Mouse (Mus musculus) embryonic fibroblast, embryonic 13.5 days (primary cell): Measurements from ENCODE around the gene Igsf11. TPM values are rescaled to one million over a fixed set of nuclear protein-coding genes. Genes with fewer than 3 reads are reported as not detected.
A peak's percentile ranks its signal among the peaks of the same experiment; 100 is the strongest.

Source experiments
- H3K27ac ChIP-seq: 2 replicates; pipeline ENCODE4 v1.5.1; 2012; ENCODE audit warnings: low read length, control low read depth, inconsistent platforms; ENCODE audit not compliant: insufficient read depth
- H3K4me1 ChIP-seq: 2 replicates; pipeline ENCODE4 v1.6.1; 2011; ENCODE audit warnings: low read length; ENCODE audit not compliant: control insufficient read depth, insufficient read depth
- H3K4me3 ChIP-seq: 2 replicates; pipeline ENCODE4 v1.5.1; 2011; ENCODE audit warnings: mild to moderate bottlenecking, control low read depth, low read length; ENCODE audit not compliant: insufficient read depth
- CTCF ChIP-seq: IDR thresholded peaks from 2 replicates; pipeline ENCODE4 v1.5.1; 2011; ENCODE audit warnings: mild to moderate bottlenecking, control low read depth, low read length, moderate library complexity, borderline replicate concordance; ENCODE audit not compliant: insufficient read depth
- POLR2A ChIP-seq: IDR thresholded peaks from 2 replicates; pipeline ENCODE4 v1.6.1; 2011; ENCODE audit warnings: low read depth, mild to moderate bottlenecking, control low read depth, low read length, moderate library complexity
- polyA plus RNA-seq: library from polyadenylated mRNA; stranded (reverse); fragments of >200 nt; gene quantifications from 2 replicates; pipeline ENCODE4 v1.2.4, GENCODE M21; 2011; ENCODE audit warnings: low read depth; ENCODE audit not compliant: missing spikeins, insufficient read length

Gene Igsf11
- 0.79 and 0.85 TPM in 2 replicates for polyA plus RNA-seq

GRCm38 (mm10) chr16:38892371-38892770 lies at the start of gene Igsf11:
Gene Igsf11 (plus strand): TSS chr16:38892671.
- no peaks in the 10 kb centered on the region for H3K4me1 ChIP-seq
- TF ChIP-seq POLR2A (no peak), CTCF (no peak)
- H3K27ac ChIP-seq: no peak within 1 kb of the TSS
- no peak within 1 kb of the TSS for H3K4me3 ChIP-seq

DNA sequence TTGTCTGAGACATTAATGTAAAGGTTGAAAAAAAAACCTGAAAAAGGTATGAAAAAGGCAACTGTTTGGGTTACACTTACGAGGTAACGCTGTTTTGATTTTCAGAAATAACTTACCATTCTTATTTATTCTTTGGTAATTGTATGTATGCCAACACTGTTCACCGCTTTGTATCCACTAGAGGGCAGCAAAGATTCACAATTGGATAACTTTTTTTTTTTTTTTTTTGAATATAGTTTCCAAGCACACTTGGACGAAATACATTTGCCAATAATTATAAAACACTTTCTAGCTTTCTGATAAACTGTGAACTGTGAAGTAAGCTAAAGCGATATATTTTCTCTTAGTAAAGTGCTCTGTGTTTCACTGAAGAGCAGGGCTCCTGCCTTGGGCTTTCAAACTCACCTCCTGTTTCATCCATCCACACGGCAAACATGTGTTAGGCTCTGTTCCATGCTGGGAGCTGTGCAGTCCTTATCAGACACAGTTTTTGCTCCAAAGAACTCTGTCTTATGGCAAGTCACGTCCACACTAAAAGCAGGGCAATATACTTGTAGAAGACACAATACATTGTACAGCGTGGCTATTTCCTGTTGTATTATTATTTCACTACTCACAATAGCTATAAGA lies 34.2 kb upstream of the Igsf11 start:
- Histone ChIP-seq H3K4me1 (no peaks in the 10 kb centered on the region), H3K4me3 (no peak overlapping the region), H3K27ac (no peak overlapping the region)
- TF ChIP-seq POLR2A (no peak), CTCF (no peak)

GRCm38 (mm10) chr16:38860548-38860947 lies 31.9 kb upstream of the Igsf11 start:
- peaks cover 2% of the 10 kb centered on the region; the same call in 1 of the 2 replicates for H3K4me1 ChIP-seq
- no peak overlapping the region for H3K4me3 ChIP-seq
- no peak overlapping the region for H3K27ac ChIP-seq
- TF ChIP-seq POLR2A (no peak), CTCF (no peak)

DNA sequence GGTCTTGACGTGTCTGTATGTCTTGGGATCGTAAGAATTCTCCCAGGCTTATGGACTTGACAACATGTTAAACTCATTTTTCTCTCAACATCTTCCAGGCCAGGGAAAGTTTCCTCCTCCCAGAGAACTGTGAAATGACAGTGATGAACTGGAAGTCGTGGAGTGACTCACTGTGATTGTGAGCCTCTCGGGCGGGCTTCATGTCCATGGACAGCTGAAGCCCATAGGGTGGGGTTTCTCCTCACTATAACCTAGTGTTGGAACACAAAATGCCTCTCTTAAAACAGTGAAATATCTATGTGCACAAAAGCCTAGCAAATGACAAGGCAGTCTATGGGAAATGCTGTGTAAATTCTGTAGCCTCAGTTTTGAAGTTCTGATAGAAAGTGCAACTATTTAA lies 28.1 kb upstream of the Igsf11 start:
- Histone ChIP-seq H3K27ac (no peak overlapping the region), H3K4me3 (no peak overlapping the region), H3K4me1 (peaks cover 2% of the 10 kb centered on the region; the same call in 1 of the 2 replicates)
- no peak for TF ChIP-seq CTCF
- TF ChIP-seq POLR2A: no peak

DNA sequence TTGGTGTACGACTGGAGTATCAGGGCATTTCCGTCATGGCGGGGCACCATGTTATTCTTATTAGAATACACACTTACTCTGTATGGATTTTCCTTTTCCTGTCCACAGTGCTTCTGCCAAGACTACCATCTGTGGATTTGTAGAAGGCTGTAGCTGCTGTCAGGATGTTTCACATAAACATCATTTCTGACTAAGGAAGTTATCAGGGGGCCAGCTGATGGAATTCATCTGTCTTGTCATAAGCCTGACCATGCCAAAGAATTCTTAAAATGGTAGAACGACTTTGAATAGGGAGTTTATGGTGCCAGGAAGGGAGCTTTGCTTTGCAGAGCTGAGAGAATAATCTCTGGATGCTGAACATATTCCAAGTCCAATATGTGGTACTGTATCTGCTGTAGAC lies 19.2 kb upstream of the Igsf11 start:
- TF ChIP-seq POLR2A (no peak), CTCF (no peak)
- Histone ChIP-seq H3K4me3 (no peak overlapping the region), H3K4me1 (no peaks in the 10 kb centered on the region)

DNA sequence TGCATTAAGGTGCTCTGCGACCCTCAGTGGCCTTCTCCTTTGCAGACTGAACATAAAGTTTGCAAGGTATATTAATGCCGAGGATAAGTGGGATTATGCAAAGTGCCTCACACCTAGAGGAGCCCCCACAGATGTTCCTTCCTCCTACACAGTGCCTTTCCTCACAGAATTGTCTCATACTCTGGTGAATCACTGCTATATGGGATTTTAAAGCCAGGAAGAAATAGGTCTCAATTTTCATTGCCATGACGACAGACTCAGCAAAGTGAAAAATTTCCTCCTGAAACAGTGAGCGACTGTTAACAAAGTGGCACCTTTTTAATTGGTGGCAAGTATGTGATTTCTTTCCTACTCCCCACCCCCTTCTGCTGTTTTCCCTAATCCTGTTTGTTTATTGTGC lies 18.0 kb upstream of the Igsf11 start:
- H3K27ac ChIP-seq: no peak overlapping the region
- no peak overlapping the region for H3K4me3 ChIP-seq
- H3K4me1 ChIP-seq: no peaks in the 10 kb centered on the region
- TF ChIP-seq CTCF (no peak), POLR2A (no peak)

More for the DNA sequence above, 19.2 kb upstream of the Igsf11 start:
- no peak overlapping the region for H3K27ac ChIP-seq

DNA sequence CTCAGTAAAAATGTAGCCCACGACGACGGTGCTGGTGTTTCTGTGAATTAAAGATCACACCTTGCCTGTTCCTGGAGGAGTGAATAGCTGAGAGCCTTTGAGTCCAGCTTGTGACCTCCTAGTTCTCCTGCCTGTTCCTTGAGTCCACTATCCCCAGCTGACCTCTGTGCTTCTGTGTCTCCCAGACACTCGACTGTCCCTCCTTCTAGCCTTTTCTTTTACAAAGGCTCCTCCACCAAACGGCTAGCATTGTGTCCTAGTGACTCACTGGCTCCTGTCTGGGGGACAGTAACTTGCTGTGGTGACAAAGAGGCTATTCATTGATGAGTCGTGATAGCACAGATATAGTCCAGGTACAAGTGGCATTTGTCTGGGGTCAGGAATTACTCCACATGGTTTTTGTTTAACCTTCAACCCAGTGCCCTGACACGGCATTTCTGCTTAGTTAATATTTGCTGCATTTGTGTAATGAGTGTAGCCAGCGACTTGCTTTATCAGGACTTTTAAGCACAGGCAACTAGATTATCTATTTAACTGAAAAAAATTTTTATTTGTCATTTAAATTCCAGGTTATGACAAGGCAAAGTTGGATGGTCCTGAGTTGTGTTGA lies 6.5 kb downstream of the Igsf11 start:
- TF ChIP-seq POLR2A (no peak), CTCF (no peak)
- no peak overlapping the region for H3K27ac ChIP-seq

GRCm38 (mm10) chr16:38900024-38900423 lies 7.6 kb downstream of the Igsf11 start:
- Histone ChIP-seq H3K27ac (no peak overlapping the region), H3K4me3 (no peak overlapping the region), H3K4me1 (no peaks in the 10 kb centered on the region)
- TF ChIP-seq CTCF (no peak), POLR2A (no peak)

More for the DNA sequence above, 6.5 kb downstream of the Igsf11 start:
- no peak overlapping the region for H3K4me3 ChIP-seq
- H3K4me1 ChIP-seq: no peaks in the 10 kb centered on the region

DNA sequence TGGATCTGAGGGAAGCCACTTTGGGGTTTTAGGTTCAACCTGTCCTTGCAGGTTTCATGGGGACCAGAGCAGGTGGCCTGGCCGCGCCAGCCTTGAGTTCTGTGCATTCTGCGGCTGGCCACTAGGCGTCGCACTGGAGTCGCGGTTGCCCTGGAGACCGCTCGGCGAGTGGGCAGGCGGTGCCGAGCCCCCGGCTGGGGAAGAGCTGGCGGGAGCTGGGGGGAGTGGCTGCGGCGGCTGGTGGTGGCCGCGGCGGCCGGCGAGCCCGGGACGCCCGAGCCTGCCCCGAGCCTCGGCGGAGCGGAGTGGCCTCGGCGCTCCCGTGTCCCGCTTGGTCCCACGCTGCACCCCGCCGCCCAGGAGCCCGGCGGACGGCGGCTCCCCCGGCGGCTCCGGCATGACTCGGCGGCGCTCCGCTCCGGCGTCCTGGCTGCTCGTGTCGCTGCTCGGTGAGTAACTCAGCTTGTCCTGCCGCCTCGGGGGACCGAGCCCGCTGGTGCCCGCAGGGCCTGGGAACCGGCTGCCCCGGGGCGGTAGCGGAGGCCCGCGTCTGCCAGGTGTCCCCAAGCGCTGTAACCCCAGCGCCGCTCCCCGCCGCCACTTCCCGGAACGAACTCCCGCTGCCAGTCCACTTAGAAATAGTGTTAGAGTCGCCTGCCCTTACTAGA lies 9.8 kb downstream of the Igsf11 start:
- no peak for TF ChIP-seq POLR2A
- peak; percentile 96 for TF ChIP-seq CTCF
- no peak overlapping the region for H3K27ac ChIP-seq
- peak overlapping the region; percentile 56 for H3K4me3 ChIP-seq
- H3K4me1 ChIP-seq: no peaks in the 10 kb centered on the region

DNA sequence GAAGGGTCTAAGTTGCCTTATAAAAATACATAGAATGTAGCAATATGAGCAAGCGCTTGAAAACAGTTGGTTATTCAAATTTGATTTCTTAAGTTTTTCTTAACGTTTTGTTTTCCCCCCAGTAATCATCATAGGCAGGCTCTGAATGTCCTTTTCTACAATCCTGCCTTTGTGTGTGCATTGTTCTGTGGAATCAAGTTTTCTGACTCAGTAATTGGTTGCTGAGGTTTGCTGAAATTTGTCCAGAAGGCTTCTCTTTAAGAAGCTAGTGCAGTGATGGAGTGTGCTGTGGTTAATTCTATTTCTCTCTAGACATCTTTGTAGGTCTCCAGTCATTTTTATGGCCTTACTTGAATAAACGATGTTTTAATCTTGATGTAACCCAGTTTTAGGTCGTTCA lies 10.5 kb downstream of the Igsf11 start:
- Histone ChIP-seq H3K4me1 (no peaks in the 10 kb centered on the region), H3K27ac (no peak overlapping the region), H3K4me3 (no peak overlapping the region)
- no peak for TF ChIP-seq CTCF
- no peak for TF ChIP-seq POLR2A

- Histone ChIP-seq H3K27ac (no peak overlapping the region), H3K4me3 (no peak overlapping the region), H3K4me1 (no peaks in the 10 kb centered on the region)
- TF ChIP-seq POLR2A: no peak
These were observed 11.7 kb downstream of the Igsf11 start for GRCm38 (mm10) chr16:38904202-38904601.
